Mouse (Mus musculus) limb, embryonic 14.5 days (tissue): Measurements from ENCODE around the gene B4galt5. TPM values are rescaled to one million over a fixed set of nuclear protein-coding genes. Genes with fewer than 3 reads are reported as not detected.

Experiments used
- ATAC-seq: fragments of 200-750 bp; cut with Nextera tagmentation; 2 replicates; pipeline ENCODE4 v1.8.0; 2017; ENCODE audit warnings: low read depth, moderate number of reproducible peaks, moderate TSS enrichment; ENCODE audit not compliant: low FRiP score
- DNase-seq: peaks from one replicate; pipeline ENCODE4 v3.0.0-alpha.2; 2015; ENCODE audit warnings: low spot score
- H3K27ac ChIP-seq: fragments of 300-500 bp; sonication (generic); replicated peaks from 2 replicates; pipeline ENCODE4 v1.5.1; 2014; ENCODE audit warnings: low read depth, mild to moderate bottlenecking, low read length, moderate library complexity, mixed read lengths
- H3K27me3 ChIP-seq: fragments of 300-500 bp; sonication (generic); 2 replicates; pipeline ENCODE4 v1.6.1; 2014; ENCODE audit warnings: low read length, mixed read lengths; ENCODE audit not compliant: control insufficient read depth, insufficient read depth
- H3K36me3 ChIP-seq: fragments of 300-500 bp; sonication (generic); 2 replicates; pipeline ENCODE4 v1.6.1; 2014; ENCODE audit warnings: mild to moderate bottlenecking, low read length, moderate library complexity, mixed read lengths; ENCODE audit not compliant: control insufficient read depth, insufficient read depth
- H3K4me1 ChIP-seq: fragments of 300-500 bp; sonication (generic); 2 replicates; pipeline ENCODE4 v1.6.1; 2014; ENCODE audit warnings: antibody characterized with exemption, low read length, mixed read lengths; ENCODE audit not compliant: control insufficient read depth, insufficient read depth
- H3K4me2 ChIP-seq: fragments of 300-500 bp; sonication (generic); replicated peaks from 2 replicates; pipeline ENCODE4 v1.6.1; 2014; ENCODE audit warnings: low read depth, mild to moderate bottlenecking, low read length, moderate library complexity; ENCODE audit not compliant: severe bottlenecking
- H3K4me3 ChIP-seq: fragments of 300-500 bp; sonication (generic); replicated peaks from 2 replicates; pipeline ENCODE4 v1.5.1; 2014; ENCODE audit warnings: low read length
- H3K9ac ChIP-seq: fragments of 300-500 bp; sonication (generic); 2 replicates; pipeline ENCODE4 v1.6.1; 2014; ENCODE audit warnings: mild to moderate bottlenecking, low read depth, low read length, moderate library complexity; ENCODE audit not compliant: severe bottlenecking
- H3K9me3 ChIP-seq: fragments of 300-500 bp; sonication (generic); 2 replicates; pipeline ENCODE4 v1.6.1; 2016; ENCODE audit warnings: low read length; ENCODE audit not compliant: control insufficient read depth
- POLR2A ChIP-seq: fragments of 200-500 bp; IDR thresholded peaks from 2 replicates; pipeline ENCODE4 v1.8.0; 2012; ENCODE audit warnings: inconsistent platforms, mild to moderate bottlenecking, moderate library complexity, borderline replicate concordance; ENCODE audit not compliant: insufficient read depth, insufficient read length; ENCODE audit errors: extremely low read depth
- WGBS: fragments of 180-500 bp; shearing (Covaris S2); extraction: QIAGEN DNeasy Blood & Tissue Kit; methylation state at CpG from one replicate; pipeline ENCODE4 v1.1.7; 2014; 5-methylcytosine and 5-hydroxymethylcytosine counted together
- polyA plus RNA-seq, 2 experiments: library from polyadenylated mRNA; depleted of rRNA in 1 of 2; stranded (reverse) in 1 of 2; unstranded in 1 of 2; fragments of >200 nt; fragmentation: Nextera tagmentation in 1 of 2; extraction: Ambion mirVana in 1 of 2; gene quantifications; 2 replicates each; pipeline versions ENCODE4 v1.2.1 to v1.2.3; 2012 to 2014

The B4galt5 gene
- polyA plus RNA-seq, 2 experiments, result 23.2 to 23.6 TPM

- 88% methylated on average over 16 of the region's 16 CpGs for WGBS
- Histone ChIP-seq H3K4me1 (peaks cover 14% of the 10 kb centered on the region), H3K9ac (no peak overlapping the region), H3K9me3 (no peaks in the 10 kb centered on the region), H3K27ac (no peak overlapping the region), H3K36me3 (peaks cover 59% of the 10 kb centered on the region), H3K4me2 (no peak overlapping the region), H3K4me3 (no peak overlapping the region), H3K27me3 (no peaks in the 10 kb centered on the region)
- TF ChIP-seq POLR2A, result no peak
- DNase-seq (no peak), ATAC-seq (no peak)
Observed at GRCm38 (mm10) chr2:167304651-167305381, 44.2 kb downstream of the B4galt5 start.

DNA sequence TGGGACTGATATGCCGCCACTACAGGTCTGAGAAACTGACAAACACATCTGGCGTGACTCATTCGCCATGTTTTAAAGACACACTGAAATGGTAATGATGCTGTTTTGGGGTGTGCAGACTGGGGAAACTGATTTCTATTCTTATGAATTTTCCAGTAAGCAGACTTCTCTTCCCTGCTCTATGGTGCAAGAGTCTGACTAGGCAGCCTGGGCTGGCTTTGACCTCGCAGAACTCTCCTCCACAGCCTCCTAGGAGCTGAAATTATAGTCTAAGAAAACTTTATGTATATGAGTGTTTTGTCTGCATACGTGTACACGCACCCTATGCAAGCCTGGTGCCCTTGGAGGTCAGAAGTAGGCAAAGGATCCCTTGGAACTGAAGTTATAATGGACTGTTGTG lies 45.2 kb downstream of the B4galt5 start:
- WGBS, result 92% methylated on average over 6 of the region's 6 CpGs
- H3K9ac ChIP-seq, result no peak overlapping the region
- H3K4me3 ChIP-seq, result no peak overlapping the region
- no peak for TF ChIP-seq POLR2A
- DNase-seq (no peak), ATAC-seq (no peak)
- no peak overlapping the region for H3K27ac ChIP-seq
- no peak overlapping the region for H3K4me2 ChIP-seq
- no peaks in the 10 kb centered on the region for H3K9me3 ChIP-seq
- H3K36me3 ChIP-seq, result peaks cover 56% of the 10 kb centered on the region
- peaks cover 14% of the 10 kb centered on the region for H3K4me1 ChIP-seq
- H3K27me3 ChIP-seq, result no peaks in the 10 kb centered on the region

DNA sequence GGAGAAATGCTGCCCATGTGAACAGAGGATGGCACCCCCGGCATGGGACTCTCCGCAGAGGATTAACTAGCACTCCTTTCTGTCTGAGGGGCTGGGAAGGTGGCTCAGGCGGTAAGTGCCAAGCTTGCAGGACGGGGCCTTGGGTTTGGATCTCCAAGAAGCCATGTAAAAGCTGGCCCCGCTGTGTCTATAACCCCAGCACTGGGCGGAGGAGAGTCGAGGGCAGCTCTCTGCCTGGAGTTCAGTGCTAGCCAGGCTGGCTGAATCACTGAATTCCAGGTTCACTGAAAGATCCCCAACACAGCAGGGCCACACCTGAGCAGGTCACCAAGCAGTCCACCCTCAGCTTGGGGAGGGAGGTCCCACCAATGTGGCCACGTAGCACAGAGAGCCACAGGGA lies 45.8 kb downstream of the B4galt5 start:
- Histone ChIP-seq H3K36me3 (peaks cover 56% of the 10 kb centered on the region), H3K9ac (no peak overlapping the region), H3K4me3 (no peak overlapping the region), H3K27ac (no peak overlapping the region), H3K4me1 (peaks cover 14% of the 10 kb centered on the region), H3K9me3 (no peaks in the 10 kb centered on the region), H3K4me2 (no peak overlapping the region), H3K27me3 (no peaks in the 10 kb centered on the region)
- 86% methylated on average over 8 of the region's 8 CpGs for WGBS
- no peak for ATAC-seq
- no peak for TF ChIP-seq POLR2A
- DNase-seq, result no peak

DNA sequence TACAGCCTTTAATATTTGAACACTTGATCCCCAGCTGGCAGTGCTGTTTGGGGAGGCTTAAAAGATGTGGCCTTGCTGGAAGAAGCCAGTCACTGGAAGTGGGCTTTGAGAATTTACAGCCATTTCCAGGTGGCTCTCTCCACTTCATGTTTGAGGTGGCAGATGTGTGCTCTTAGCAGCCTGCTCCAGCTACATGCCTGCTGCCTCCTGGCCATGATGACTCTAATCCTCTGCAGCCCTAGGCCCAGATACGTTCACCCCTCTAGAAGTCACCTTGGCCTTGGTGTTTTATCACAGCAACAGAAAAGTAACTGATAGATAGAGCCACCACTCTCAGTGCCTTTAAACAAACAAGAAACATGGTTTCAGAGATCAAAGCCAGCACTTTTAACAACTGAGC lies 46.3 kb downstream of the B4galt5 start:
- 45% methylated on average over 1 of the region's 1 CpGs for WGBS
- Histone ChIP-seq H3K4me3 (no peak overlapping the region), H3K27me3 (no peaks in the 10 kb centered on the region), H3K27ac (no peak overlapping the region), H3K9me3 (no peaks in the 10 kb centered on the region), H3K36me3 (peaks cover 56% of the 10 kb centered on the region), H3K4me2 (no peak overlapping the region), H3K9ac (no peak overlapping the region), H3K4me1 (peaks cover 11% of the 10 kb centered on the region)
- DNase-seq, result no peak
- ATAC-seq, result no peak
- TF ChIP-seq POLR2A, result no peak

GRCm38 (mm10) chr2:167302031-167302430 lies 47.0 kb downstream of the B4galt5 start:
- no peak for ATAC-seq
- Histone ChIP-seq H3K36me3 (peaks cover 56% of the 10 kb centered on the region), H3K4me3 (no peak overlapping the region)

More at GRCm38 (mm10) chr2:167302031-167302430, 47.0 kb downstream of the B4galt5 start:
- Histone ChIP-seq H3K9me3 (no peaks in the 10 kb centered on the region), H3K4me1 (peaks cover 4% of the 10 kb centered on the region), H3K9ac (no peak overlapping the region), H3K4me2 (no peak overlapping the region), H3K27me3 (no peaks in the 10 kb centered on the region), H3K27ac (no peak overlapping the region)
- TF ChIP-seq POLR2A, result no peak
- DNase-seq, result no peak
- 89% methylated on average over 11 of the region's 12 CpGs for WGBS
